Mouse (Mus musculus) olfactory bulb, adult 2 months (tissue): ENCODE data around the gene Ndrg3.

Experiments
- CTCF ChIP-seq: fragments of 200-500 bp; IDR thresholded peaks from 2 replicates; pipeline ENCODE4 v1.5.1; 2012; ENCODE audit warnings: low read depth, mild to moderate bottlenecking, low read length, moderate library complexity; ENCODE audit not compliant: insufficient read depth
- POLR2A ChIP-seq: fragments of 200-500 bp; IDR thresholded peaks from 2 replicates; pipeline ENCODE4 v1.6.1; 2012; ENCODE audit warnings: mild to moderate bottlenecking, low read depth, low read length, moderate library complexity; ENCODE audit not compliant: insufficient read depth

- TF ChIP-seq CTCF (no peak), POLR2A (no peak)
These were observed 58.4 kb downstream of the Ndrg3 start for GRCm38 (mm10) chr2:156933426-156933825.
